Mouse (Mus musculus) forebrain, embryonic 16.5 days (tissue): ENCODE measurements around the gene Nlrx1. TPM values are rescaled to one million over a fixed set of nuclear protein-coding genes. Genes with fewer than 3 reads are reported as not detected.
"Not testable (repeated sequence)": the region's sequence is repeated elsewhere in the genome, so short reads cannot be mapped to it uniquely, and the experiment has no call there.

Source experiments
- ATAC-seq: fragments of 200-750 bp; cut with Nextera tagmentation; 2 replicates; pipeline ENCODE4 v1.8.0; 2017; ENCODE audit warnings: mild to moderate bottlenecking, moderate library complexity
- H3K27ac ChIP-seq: fragments of 300-500 bp; sonication (generic); 2 replicates; pipeline ENCODE4 v1.5.1; 2014; ENCODE audit warnings: low read length, control low read depth
- H3K27me3 ChIP-seq: fragments of 300-500 bp; sonication (generic); replicated peaks from 2 replicates; pipeline ENCODE4 v1.6.1; 2014; ENCODE audit warnings: low read length; ENCODE audit not compliant: control insufficient read depth, insufficient read depth
- H3K36me3 ChIP-seq: fragments of 300-500 bp; sonication (generic); 2 replicates; pipeline ENCODE4 v1.6.1; 2014; ENCODE audit not compliant: control insufficient read depth, insufficient read depth
- H3K4me1 ChIP-seq: fragments of 300-500 bp; sonication (generic); replicated peaks from 2 replicates; pipeline ENCODE4 v1.6.1; 2014; ENCODE audit warnings: low read length; ENCODE audit not compliant: control insufficient read depth, insufficient read depth
- H3K4me2 ChIP-seq: fragments of 300-500 bp; sonication (generic); 2 replicates; pipeline ENCODE4 v1.6.1; 2014; ENCODE audit warnings: mild to moderate bottlenecking, low read length, control low read depth
- H3K4me3 ChIP-seq: fragments of 300-500 bp; sonication (generic); replicated peaks from 2 replicates; pipeline ENCODE4 v1.5.1; 2014; ENCODE audit warnings: mild to moderate bottlenecking, low read length, control low read depth
- H3K9ac ChIP-seq: fragments of 300-500 bp; sonication (generic); replicated peaks from 2 replicates; pipeline ENCODE4 v1.6.1; 2014; ENCODE audit warnings: low read depth, low read length, control low read depth
- H3K9me3 ChIP-seq: fragments of 300-500 bp; sonication (generic); 2 replicates; pipeline ENCODE4 v1.6.1; 2016; ENCODE audit warnings: low read length; ENCODE audit not compliant: control insufficient read depth
- WGBS: fragments of 180-500 bp; shearing (Covaris S2); extraction: QIAGEN DNeasy Blood & Tissue Kit; methylation state at CpG from one replicate; pipeline ENCODE4 v1.1.7; 2014; 5-methylcytosine and 5-hydroxymethylcytosine counted together
- polyA plus RNA-seq: library from polyadenylated mRNA; unstranded; fragments of >200 nt; fragmentation: Nextera tagmentation; extraction: Ambion mirVana; gene quantifications from 2 replicates; pipeline ENCODE4 v1.2.1, GENCODE M21; 2015

Nlrx1 gene
- polyA plus RNA-seq, 1 experiment from 2014 or later = 5.2 TPM

GRCm38 (mm10) chr9:44306532-44306931 lies 38.1 kb upstream of the Nlrx1 start:
- ATAC-seq = no peak
- Histone ChIP-seq H3K4me3 (no peak overlapping the region), H3K9ac (no peak overlapping the region), H3K9me3 (no peaks in the 10 kb centered on the region), H3K4me1 (peaks cover 13% of the 10 kb centered on the region), H3K27me3 (no peaks in the 10 kb centered on the region), H3K4me2 (no peak overlapping the region), H3K27ac (no peak overlapping the region), H3K36me3 (peaks cover 2% of the 10 kb centered on the region; the same call in 1 of the 2 replicates)
- 88% methylated on average over 6 of the region's 6 CpGs for WGBS

- Histone ChIP-seq H3K4me3 (peak within 1 kb of the TSS; percentile 94), H3K27me3 (no peaks in the 10 kb centered on the region), H3K27ac (peak within 1 kb of the TSS; percentile 60), H3K9me3 (no peaks in the 10 kb centered on the region), H3K9ac (peak within 1 kb of the TSS; percentile 84), H3K4me1 (peaks cover 13% of the 10 kb centered on the region), H3K36me3 (peaks cover 6% of the 10 kb centered on the region), H3K4me2 (peak within 1 kb of the TSS; percentile 86)
- WGBS = under 1% methylated on average over 54 of the region's 54 CpGs
- peak; percentile 99 for ATAC-seq
Measured at GRCm38 (mm10) chr9:44305466-44306079, 37.2 kb upstream of the Nlrx1 start, which contains the start of gene Hinfp. Gene Hinfp (minus strand): TSS chr9:44305671.

GRCm38 (mm10) chr9:44300001-44300400 lies 31.6 kb upstream of the Nlrx1 start:
- ATAC-seq, H3K4me2 ChIP-seq, H3K4me3 ChIP-seq, H3K27ac ChIP-seq, H3K9me3 ChIP-seq, H3K9ac ChIP-seq, H3K27me3 ChIP-seq: not testable (repeated sequence)
- peaks cover 43% of the 10 kb centered on the region for H3K36me3 ChIP-seq
- 96% methylated on average over 3 of the region's 3 CpGs for WGBS
- peaks cover 13% of the 10 kb centered on the region for H3K4me1 ChIP-seq

- Histone ChIP-seq H3K9me3 (no peaks in the 10 kb centered on the region), H3K4me1 (peaks cover 12% of the 10 kb centered on the region), H3K9ac (no peak overlapping the region), H3K36me3 (peaks cover 40% of the 10 kb centered on the region), H3K4me3 (no peak overlapping the region), H3K4me2 (no peak overlapping the region), H3K27ac (no peak overlapping the region), H3K27me3 (no peaks in the 10 kb centered on the region)
- 68% methylated on average over 3 of the region's 3 CpGs for WGBS
- ATAC-seq = no peak
Measured at GRCm38 (mm10) chr9:44292490-44292889, 24.1 kb upstream of the Nlrx1 start.

- ATAC-seq = no peak
- Histone ChIP-seq H3K4me3 (peak overlapping the region; percentile 70), H3K27me3 (no peaks in the 10 kb centered on the region), H3K27ac (peak overlapping the region; percentile 41; the same call in 1 of the 2 replicates), H3K9me3 (no peaks in the 10 kb centered on the region), H3K36me3 (peaks cover 21% of the 10 kb centered on the region), H3K4me1 (peaks cover 26% of the 10 kb centered on the region), H3K4me2 (peak overlapping the region; percentile 95), H3K9ac (peak overlapping the region; percentile 90; the same call in 1 of the 2 replicates)
- 9% methylated on average over 11 of the region's 11 CpGs for WGBS
Measured at GRCm38 (mm10) chr9:44288959-44289291, 20.5 kb upstream of the Nlrx1 start.

GRCm38 (mm10) chr9:44288076-44288958 lies 19.9 kb upstream of the Nlrx1 start, which contains the start of gene Abcg4:
Gene Abcg4 (minus strand): TSS chr9:44288615.
- H3K27ac ChIP-seq = peak within 1 kb of the TSS; percentile 51
- H3K36me3 ChIP-seq = peaks cover 20% of the 10 kb centered on the region
- 3% methylated on average over 38 of the region's 38 CpGs for WGBS
- H3K4me2 ChIP-seq = peak within 1 kb of the TSS; percentile 95
- no peaks in the 10 kb centered on the region for H3K9me3 ChIP-seq
- peak within 1 kb of the TSS; percentile 70 for H3K4me3 ChIP-seq
- no peaks in the 10 kb centered on the region for H3K27me3 ChIP-seq
- ATAC-seq = peak; percentile 71
- H3K9ac ChIP-seq = peak within 1 kb of the TSS; percentile 90
- peaks cover 26% of the 10 kb centered on the region for H3K4me1 ChIP-seq

- Histone ChIP-seq H3K27ac (peak overlapping the region; percentile 51), H3K36me3 (peaks cover 13% of the 10 kb centered on the region), H3K27me3 (no peaks in the 10 kb centered on the region), H3K4me1 (peaks cover 26% of the 10 kb centered on the region), H3K9ac (peak overlapping the region; percentile 90), H3K9me3 (no peaks in the 10 kb centered on the region), H3K4me2 (peak overlapping the region; percentile 95), H3K4me3 (peak overlapping the region; percentile 70)
- ATAC-seq = peak; percentile 61
- WGBS = under 1% methylated on average over 47 of the region's 47 CpGs
Measured at GRCm38 (mm10) chr9:44287401-44288075, 19.1 kb upstream of the Nlrx1 start.

- peak overlapping the region; percentile 70 for H3K4me3 ChIP-seq
- ATAC-seq = peak; percentile 13
- no peaks in the 10 kb centered on the region for H3K27me3 ChIP-seq
- H3K27ac ChIP-seq = no peak overlapping the region
- H3K4me2 ChIP-seq = peak overlapping the region; percentile 95
- H3K4me1 ChIP-seq = peaks cover 26% of the 10 kb centered on the region
- peaks cover 10% of the 10 kb centered on the region for H3K36me3 ChIP-seq
- H3K9me3 ChIP-seq = no peaks in the 10 kb centered on the region
- peak overlapping the region; percentile 90 for H3K9ac ChIP-seq
- 7% methylated on average over 11 of the region's 11 CpGs for WGBS
Measured at GRCm38 (mm10) chr9:44287003-44287400, 18.6 kb upstream of the Nlrx1 start.
